Mouse (Mus musculus) forelimb bud, embryonic 11.5 days (tissue): ENCODE measurements around the gene Abhd18.

ENCODE experiments used
- DNase-seq: peaks from one replicate; pipeline ENCODE4 v3.0.0-alpha.2; 2012; ENCODE audit warnings: low read depth, low spot score

The Abhd18 gene

DNA sequence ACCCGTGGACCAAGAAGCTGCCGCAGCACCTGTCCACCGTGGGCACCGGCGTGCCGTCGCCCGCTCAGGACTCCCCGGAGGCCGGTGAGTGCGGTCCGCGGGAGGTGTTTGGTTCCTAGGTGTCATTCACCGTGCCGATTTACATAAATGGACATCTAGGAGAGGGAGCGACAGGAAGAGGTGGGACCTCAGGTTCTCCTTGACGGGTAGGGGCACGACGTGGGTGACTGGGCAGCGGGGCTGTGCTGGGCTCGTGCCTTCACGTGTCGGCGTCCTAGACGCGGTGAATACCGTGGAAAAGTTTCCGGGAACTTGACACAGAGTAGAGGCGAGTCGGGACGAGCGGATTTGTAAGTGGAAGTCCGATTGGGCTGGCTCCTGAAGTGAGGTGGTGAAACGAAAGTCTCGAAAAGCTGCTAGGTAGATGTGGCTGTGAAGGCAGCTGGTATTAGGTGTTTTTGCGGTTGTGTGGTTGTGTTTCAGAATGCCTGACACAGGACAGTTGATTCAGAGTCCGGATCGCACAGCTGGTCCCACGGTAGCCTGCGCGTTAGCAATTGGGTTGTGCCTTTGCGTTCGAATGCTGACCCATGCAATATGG lies 103.9 kb downstream of the Abhd18 start:
- peak; percentile 21 for DNase-seq

DNA sequence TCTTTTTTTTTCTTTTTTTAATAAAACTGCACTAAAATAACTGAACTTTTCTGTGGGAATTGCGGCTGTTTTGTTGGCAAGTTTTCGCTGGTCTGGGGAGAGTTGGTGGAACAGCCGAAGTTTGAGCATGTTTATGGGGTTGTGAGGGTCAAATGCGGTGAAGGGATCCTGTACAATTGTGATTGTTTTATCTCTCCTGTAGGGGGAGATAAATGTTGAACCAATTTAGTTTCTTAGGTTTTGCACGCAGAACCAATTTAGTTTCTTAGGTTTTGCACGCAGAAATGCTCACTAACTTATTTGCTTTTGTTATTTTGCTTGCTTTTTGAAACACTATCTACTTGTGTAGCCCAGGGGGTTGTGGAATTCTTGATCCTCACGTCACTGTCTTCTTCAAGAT lies 104.6 kb downstream of the Abhd18 start:
- DNase-seq, result peak; percentile 14

DNA sequence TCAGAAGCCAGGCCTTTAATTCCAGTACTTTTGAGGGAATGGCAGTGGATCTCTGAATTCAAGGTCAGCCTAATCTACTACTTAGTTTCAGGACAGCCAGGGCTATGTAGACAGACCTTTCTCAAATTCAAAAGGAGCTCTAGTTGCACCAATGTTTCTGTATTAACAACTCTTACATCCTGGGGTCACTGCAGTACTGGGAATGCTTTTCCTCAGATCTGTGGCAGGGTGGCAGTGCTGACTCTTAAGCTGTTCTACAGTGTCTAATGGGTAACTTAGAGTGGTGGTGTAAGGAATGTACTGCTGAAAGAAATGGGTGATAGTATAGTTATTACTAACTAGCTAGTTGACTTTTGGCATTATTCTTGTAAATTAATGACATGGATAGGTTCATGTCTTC lies 105.8 kb downstream of the Abhd18 start:
- DNase-seq, result no peak

DNA sequence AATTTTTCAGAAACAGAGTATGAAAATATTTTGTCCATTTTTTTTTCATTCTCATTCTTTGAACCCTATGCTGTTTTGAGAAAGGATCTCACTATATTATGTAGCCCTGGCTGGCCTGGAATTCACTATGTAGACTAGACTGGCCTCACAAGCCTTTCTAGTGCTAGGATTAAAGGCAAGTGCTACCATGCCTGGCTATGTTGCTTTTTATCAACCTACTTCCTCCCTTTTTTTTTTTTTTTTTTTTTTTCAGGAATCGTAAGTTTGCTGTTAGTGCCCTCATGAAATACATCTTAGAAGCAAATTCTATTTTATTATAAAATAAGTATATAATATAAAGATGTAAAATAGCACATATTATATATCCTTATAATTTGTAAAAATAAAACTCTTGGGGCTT lies 108.0 kb downstream of the Abhd18 start:
- DNase-seq, result no peak

DNA sequence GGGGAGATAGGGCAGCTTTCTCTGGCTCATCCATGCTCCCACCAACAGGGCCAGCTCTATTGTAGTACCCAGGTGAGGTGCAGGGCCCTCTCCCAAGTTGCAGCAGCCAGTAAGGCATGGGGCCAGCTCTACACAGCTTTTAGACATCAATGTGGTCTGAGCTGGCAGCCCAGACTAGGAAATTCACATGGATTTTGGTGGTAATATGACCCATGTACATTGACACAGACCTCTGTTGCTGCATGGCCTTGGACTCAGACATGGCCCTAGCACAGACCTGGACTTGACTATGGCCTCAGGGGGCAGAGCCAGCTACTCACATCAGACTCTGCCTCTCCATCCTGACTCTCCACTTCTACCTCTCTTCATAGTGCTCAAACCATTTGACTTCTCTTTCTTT lies 112.1 kb downstream of the Abhd18 start:
- no peak for DNase-seq

DNA sequence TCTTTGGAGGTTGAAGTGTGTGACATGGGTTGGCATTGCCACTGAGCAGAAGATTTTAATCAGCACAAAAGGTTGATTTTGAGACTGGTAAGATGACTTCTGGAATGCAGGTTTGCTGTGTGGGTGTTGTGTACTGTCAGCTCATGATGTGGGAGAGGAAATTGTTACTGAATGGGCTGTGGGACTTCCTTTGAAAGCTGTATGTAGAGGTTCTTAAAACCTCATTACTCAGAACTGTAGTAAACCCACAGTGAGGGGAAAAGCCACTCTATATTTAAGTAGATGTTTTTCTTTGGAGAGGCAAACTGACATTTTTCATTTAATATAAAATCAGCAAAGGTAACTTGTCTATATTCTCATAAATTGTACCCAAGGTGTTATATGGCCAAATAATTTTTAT lies 134.0 kb downstream of the Abhd18 start:
- DNase-seq, result no peak

DNA sequence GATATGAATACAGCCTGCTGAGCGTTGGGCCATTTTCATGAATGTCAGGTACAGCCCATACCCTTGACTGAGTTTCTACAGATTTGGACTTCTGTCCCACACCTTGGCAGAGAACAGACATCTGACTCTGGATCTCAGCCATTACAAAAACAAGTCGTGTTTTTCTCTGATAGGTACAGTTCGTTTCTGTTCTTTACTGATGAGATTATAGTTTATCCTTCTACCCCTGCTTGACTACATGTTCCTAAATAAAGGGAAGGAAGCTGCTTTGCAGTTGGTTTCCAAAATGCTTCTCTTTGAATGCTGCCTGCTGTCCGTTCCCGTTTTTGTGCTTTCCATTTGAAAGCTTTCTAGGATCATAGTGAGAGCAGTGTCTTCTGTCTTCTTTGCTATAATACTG lies 140.8 kb downstream of the Abhd18 start:
- DNase-seq, result no peak
